Mouse (Mus musculus): ENCODE results near the gene Gdf3.
"Not testable (repeated sequence)": the region's sequence is repeated elsewhere in the genome, so short reads cannot be mapped to it uniquely, and the experiment has no call there.

The Gdf3 gene

GRCm38 (mm10) chr6:122604260-122604659 is 5.6 kb downstream of the Gdf3 start:
- DNase-seq: no peak

- DNase-seq: peak; percentile 17
Observed at GRCm38 (mm10) chr6:122602992-122603322, 6.9 kb downstream of the Gdf3 start.

- peak; percentile 87 for DNase-seq
Observed at GRCm38 (mm10) chr6:122602242-122602991, 7.5 kb downstream of the Gdf3 start, which contains the start of gene Apobec1. TSS of gene Apobec1 (minus strand) at chr6:122602444.

GRCm38 (mm10) chr6:122601615-122602014 is 8.3 kb downstream of the Gdf3 start:
- DNase-seq: no peak

- DNase-seq: no peak
Observed at GRCm38 (mm10) chr6:122601031-122601430, 8.9 kb downstream of the Gdf3 start.

- DNase-seq: no peak
Observed at GRCm38 (mm10) chr6:122600066-122600646, 9.7 kb downstream of the Gdf3 start.

- no peak for DNase-seq
Observed at GRCm38 (mm10) chr6:122599054-122599737, 10.7 kb downstream of the Gdf3 start.

- no peak for DNase-seq
Observed at GRCm38 (mm10) chr6:122598436-122598835, 11.5 kb downstream of the Gdf3 start.

GRCm38 (mm10) chr6:122598014-122598413 is 11.9 kb downstream of the Gdf3 start:
- no peak for DNase-seq

GRCm38 (mm10) chr6:122596608-122597007 is 13.3 kb downstream of the Gdf3 start:
- DNase-seq: no peak

GRCm38 (mm10) chr6:122595637-122596036 is 14.2 kb downstream of the Gdf3 start:
- DNase-seq: peak; percentile 57

GRCm38 (mm10) chr6:122592905-122593304 is 17.0 kb downstream of the Gdf3 start:
- DNase-seq: no peak

GRCm38 (mm10) chr6:122591027-122591758 is 18.7 kb downstream of the Gdf3 start:
- DNase-seq: no peak

- no peak for DNase-seq
Observed at GRCm38 (mm10) chr6:122579086-122579485, 30.8 kb downstream of the Gdf3 start.

- DNase-seq: no peak
Observed at GRCm38 (mm10) chr6:122577030-122577429, 32.9 kb downstream of the Gdf3 start.

- DNase-seq: not testable (repeated sequence)
Observed at GRCm38 (mm10) chr6:122575037-122575436, 34.9 kb downstream of the Gdf3 start.

- DNase-seq: no peak
Observed at GRCm38 (mm10) chr6:122571617-122571959, 38.3 kb downstream of the Gdf3 start.

GRCm38 (mm10) chr6:122570695-122571616 is 38.9 kb downstream of the Gdf3 start:
- no peak for DNase-seq

GRCm38 (mm10) chr6:122569762-122570161 is 40.1 kb downstream of the Gdf3 start:
- DNase-seq: no peak

- DNase-seq: no peak
Observed at GRCm38 (mm10) chr6:122569113-122569512, 40.8 kb downstream of the Gdf3 start.

GRCm38 (mm10) chr6:122565070-122565784 is 44.7 kb downstream of the Gdf3 start:
- no peak for DNase-seq

- peak; percentile 65 for DNase-seq
Observed at GRCm38 (mm10) chr6:122562463-122562862, 47.4 kb downstream of the Gdf3 start.
